Mouse (Mus musculus) G1E (cell line): ENCODE data around the gene H2-D1. TPM values are rescaled to one million over a fixed set of nuclear protein-coding genes. Genes with fewer than 3 reads are reported as not detected.

Source experiments
- ATAC-seq: 2 replicates; pipeline ENCODE4 v1.8.0; 2016; ENCODE audit warnings: mild to moderate bottlenecking; ENCODE audit not compliant: insufficient number of reproducible peaks, poor library complexity, low FRiP score, severe bottlenecking; ENCODE audit errors: extremely low read depth
- DNase-seq: peaks from one replicate; pipeline ENCODE4 v3.0.0; 2012; ENCODE audit warnings: low spot score
- H3K27me3 ChIP-seq: 2 replicates; pipeline ENCODE4 v1.6.1; 2012; ENCODE audit warnings: mild to moderate bottlenecking, low read length, inconsistent platforms; ENCODE audit not compliant: insufficient read depth
- H3K36me3 ChIP-seq: replicated peaks from 2 replicates; pipeline ENCODE3; 2012; ENCODE audit warnings: mild to moderate bottlenecking, inconsistent platforms
- H3K4me1 ChIP-seq: 2 replicates; pipeline ENCODE4 v1.6.1; 2012; ENCODE audit warnings: low read depth, low read length, inconsistent platforms, mixed read lengths; ENCODE audit not compliant: insufficient read depth
- H3K4me3 ChIP-seq: 2 replicates; pipeline ENCODE4 v1.5.1; 2012; ENCODE audit warnings: low read depth, mild to moderate bottlenecking, inconsistent platforms, low read length, moderate library complexity, mixed read lengths
- H3K9me3 ChIP-seq: replicated peaks from 2 replicates; pipeline ENCODE4 v1.6.1; 2012; ENCODE audit warnings: inconsistent platforms
- CTCF ChIP-seq: IDR thresholded peaks from 2 replicates; pipeline ENCODE4 v1.5.1; 2012; ENCODE audit warnings: low read depth, low read length, inconsistent platforms, mixed read lengths
- GATA1 ChIP-seq: IDR thresholded peaks from 2 replicates; pipeline ENCODE4 v1.6.1; 2012; ENCODE audit warnings: borderline replicate concordance, low read length, inconsistent platforms, mixed read lengths
- GATA2 ChIP-seq: IDR thresholded peaks from 2 replicates; pipeline ENCODE4 v1.6.1; 2012; ENCODE audit warnings: low read depth, low read length, inconsistent platforms, borderline replicate concordance
- POLR2AphosphoS5 ChIP-seq: IDR thresholded peaks from 2 replicates; pipeline ENCODE4 v1.6.1; 2012; ENCODE audit warnings: low read depth, low read length, inconsistent platforms; ENCODE audit not compliant: insufficient replicate concordance
- TAL1 ChIP-seq: conservative IDR thresholded peaks from 2 replicates; pipeline ENCODE4 v1.6.1; 2012; ENCODE audit warnings: low read depth, low read length, inconsistent platforms, mixed read lengths
- polyA plus RNA-seq: library from polyadenylated mRNA; stranded (reverse); fragments of >175 nt; gene quantifications from 2 replicates; pipeline ENCODE4 v1.2.3, GENCODE M21; 2012
- total RNA-seq, 2 experiments: library from RNA; stranded (forward) in 1 of 2; stranded (reverse) in 1 of 2; fragments of 200-1000 nt in 1 of 2; fragments of >200 nt in 1 of 2; fragmentation: Nextera tagmentation in 1 of 2; gene quantifications; 2 replicates each; pipeline ENCODE4 v1.2.3; 2014 to 2017

H2-D1 gene
- total and polyA plus RNA-seq, 3 experiments, result 53.6 to 109 (median 88.5) TPM

GRCm38 (mm10) chr17:35251162-35251719, 11.3 kb upstream of the H2-D1 start:
- DNase-seq (no peak), ATAC-seq (no peak)
- Histone ChIP-seq H3K36me3 (peaks cover 85% of the 10 kb centered on the region), H3K9me3 (no peaks in the 10 kb centered on the region), H3K27me3 (no peaks in the 10 kb centered on the region), H3K4me3 (no peak overlapping the region), H3K4me1 (peaks cover 78% of the 10 kb centered on the region)
- no peak for TF ChIP-seq GATA2
- TF ChIP-seq TAL1, result no peak
- TF ChIP-seq POLR2AphosphoS5, result no peak
- no peak for TF ChIP-seq CTCF
- TF ChIP-seq GATA1, result no peak

- no peaks in the 10 kb centered on the region for H3K9me3 ChIP-seq
- no peak overlapping the region for H3K4me3 ChIP-seq
- ATAC-seq (no peak), DNase-seq (no peak)
- H3K36me3 ChIP-seq, result peaks cover 77% of the 10 kb centered on the region
- TF ChIP-seq POLR2AphosphoS5, result no peak
- TF ChIP-seq TAL1, result no peak
- no peak for TF ChIP-seq GATA1
- TF ChIP-seq CTCF, result no peak
- TF ChIP-seq GATA2, result no peak
- H3K27me3 ChIP-seq, result no peaks in the 10 kb centered on the region
- H3K4me1 ChIP-seq, result peaks cover 71% of the 10 kb centered on the region
Measured at GRCm38 (mm10) chr17:35251981-35252380, 10.5 kb upstream of the H2-D1 start.

GRCm38 (mm10) chr17:35252619-35253292, 9.8 kb upstream of the H2-D1 start:
- H3K27me3 ChIP-seq, result no peaks in the 10 kb centered on the region
- H3K4me1 ChIP-seq, result peaks cover 69% of the 10 kb centered on the region
- TF ChIP-seq GATA2, result no peak
- no peak for TF ChIP-seq CTCF
- no peak for TF ChIP-seq TAL1
- TF ChIP-seq GATA1, result no peak
- TF ChIP-seq POLR2AphosphoS5, result no peak
- DNase-seq, result no peak
- no peak for ATAC-seq
- no peak overlapping the region for H3K4me3 ChIP-seq
- no peaks in the 10 kb centered on the region for H3K9me3 ChIP-seq
- H3K36me3 ChIP-seq, result peaks cover 70% of the 10 kb centered on the region

GRCm38 (mm10) chr17:35253293-35254093, 9.0 kb upstream of the H2-D1 start:
- TF ChIP-seq GATA2 (no peak), POLR2AphosphoS5 (no peak), CTCF (no peak), TAL1 (no peak), GATA1 (no peak)
- H3K36me3 ChIP-seq, result peaks cover 62% of the 10 kb centered on the region

GRCm38 (mm10) chr17:35254241-35255098, 8.1 kb upstream of the H2-D1 start:
- Histone ChIP-seq H3K9me3 (no peaks in the 10 kb centered on the region), H3K36me3 (peaks cover 53% of the 10 kb centered on the region), H3K27me3 (no peaks in the 10 kb centered on the region), H3K4me1 (peaks cover 66% of the 10 kb centered on the region), H3K4me3 (no peak overlapping the region)
- no peak for ATAC-seq
- TF ChIP-seq CTCF (peak; percentile 89), POLR2AphosphoS5 (peak; percentile 82; the same call in 1 of the 2 replicates), GATA2 (no peak), TAL1 (no peak), GATA1 (no peak)
- no peak for DNase-seq

More at GRCm38 (mm10) chr17:35253293-35254093, 9.0 kb upstream of the H2-D1 start:
- H3K9me3 ChIP-seq, result no peaks in the 10 kb centered on the region
- DNase-seq (no peak), ATAC-seq (no peak)
- peaks cover 67% of the 10 kb centered on the region for H3K4me1 ChIP-seq
- H3K4me3 ChIP-seq, result no peak overlapping the region
- no peaks in the 10 kb centered on the region for H3K27me3 ChIP-seq
